Mouse (Mus musculus) embryonic facial prominence, embryonic 11.5 days (tissue): ENCODE measurements at regions not wholly inside any gene's neighbourhood (a gene's known extent, or its start where the extent isn't known, plus 50 kb on each side); places are given as distances from the start of the nearest gene placed in this dataset.

Source experiments
- ATAC-seq: fragments of 200-750 bp; cut with Nextera tagmentation; replicated peaks from 2 replicates; pipeline ENCODE4 v1.8.0; 2017; ENCODE audit warnings: low read depth; ENCODE audit not compliant: insufficient number of reproducible peaks, low FRiP score, low TSS enrichment
- DNase-seq: peaks from one replicate; pipeline ENCODE4 v3.0.0-alpha.2; 2015; ENCODE audit warnings: low spot score
- H3K27ac ChIP-seq: fragments of 300-500 bp; sonication (generic); replicated peaks from 2 replicates; pipeline ENCODE4 v1.5.1; 2014; ENCODE audit warnings: mild to moderate bottlenecking, low read depth, low read length, control low read depth
- H3K27me3 ChIP-seq: fragments of 300-500 bp; sonication (generic); 2 replicates; pipeline ENCODE4 v1.6.1; 2014; ENCODE audit warnings: mild to moderate bottlenecking, low read length, moderate library complexity, mixed read lengths; ENCODE audit not compliant: control insufficient read depth, insufficient read depth
- H3K36me3 ChIP-seq: fragments of 300-500 bp; sonication (generic); replicated peaks from 2 replicates; pipeline ENCODE4 v1.6.1; 2014; ENCODE audit warnings: low read depth, mild to moderate bottlenecking, low read length, moderate library complexity, mixed read lengths; ENCODE audit not compliant: control insufficient read depth, insufficient read depth
- H3K4me1 ChIP-seq: fragments of 300-500 bp; sonication (generic); 2 replicates; pipeline ENCODE4 v1.6.1; 2014; ENCODE audit warnings: low read length, mixed read lengths; ENCODE audit not compliant: control insufficient read depth, insufficient read depth
- H3K4me2 ChIP-seq: fragments of 300-500 bp; sonication (generic); 2 replicates; pipeline ENCODE4 v1.6.1; 2014; ENCODE audit warnings: low read depth, mild to moderate bottlenecking, control low read depth, low read length, moderate library complexity
- H3K4me3 ChIP-seq: fragments of 300-500 bp; sonication (generic); 2 replicates; pipeline ENCODE4 v1.5.1; 2014; ENCODE audit warnings: low read depth, low read length, control low read depth
- H3K9ac ChIP-seq: fragments of 300-500 bp; sonication (generic); replicated peaks from 2 replicates; pipeline ENCODE4 v1.6.1; 2014; ENCODE audit warnings: mild to moderate bottlenecking, control low read depth, low read length
- H3K9me3 ChIP-seq: fragments of 300-500 bp; sonication (generic); replicated peaks from 2 replicates; pipeline ENCODE4 v1.6.1; 2016; ENCODE audit warnings: mild to moderate bottlenecking, low read length, inconsistent platforms, mixed read lengths; ENCODE audit not compliant: control insufficient read depth
- WGBS: fragments of 180-500 bp; shearing (Covaris S2); extraction: QIAGEN DNeasy Blood & Tissue Kit; methylation state at CpG from one replicate; pipeline ENCODE4 v1.1.7; 2014; 5-methylcytosine and 5-hydroxymethylcytosine counted together

DNA sequence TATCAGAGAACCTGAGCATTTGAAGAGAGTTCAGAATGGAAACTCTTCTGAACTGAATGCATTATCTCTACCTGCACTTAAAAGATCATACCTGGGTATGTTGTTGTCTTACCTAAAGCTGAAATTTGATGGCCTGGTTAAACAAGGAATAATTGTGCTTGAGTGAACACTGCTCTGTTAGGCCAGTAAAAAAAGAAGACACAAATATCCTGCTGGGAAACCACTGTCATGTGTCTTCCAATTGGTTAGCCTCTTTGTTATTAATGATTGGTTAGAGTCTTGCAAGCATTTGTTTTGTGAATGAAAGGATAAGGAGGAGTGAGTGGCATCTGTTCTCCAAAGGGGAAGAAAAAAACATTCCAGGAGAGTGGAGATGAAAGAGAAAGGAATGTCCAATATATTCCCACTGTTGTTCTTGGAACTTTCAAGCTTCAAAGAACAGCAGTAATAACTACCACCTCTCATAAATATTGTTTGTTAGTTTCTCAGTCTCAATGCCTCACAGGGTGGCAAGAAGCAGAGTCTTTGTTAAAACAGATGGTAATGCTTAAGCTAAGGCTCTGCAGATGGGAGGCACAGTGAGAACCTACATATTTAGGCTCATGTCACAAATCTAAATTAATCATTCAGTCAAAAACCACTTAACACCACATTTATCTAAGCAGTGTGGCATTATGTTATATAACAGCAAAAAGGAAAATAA lies 165.5 kb downstream of the Dsel start:
- Histone ChIP-seq H3K27ac (no peak overlapping the region), H3K4me1 (no peaks in the 10 kb centered on the region), H3K36me3 (no peaks in the 10 kb centered on the region), H3K9ac (no peak overlapping the region), H3K27me3 (no peaks in the 10 kb centered on the region), H3K9me3 (no peaks in the 10 kb centered on the region), H3K4me2 (no peak overlapping the region), H3K4me3 (no peak overlapping the region)
- DNase-seq (peak; percentile 19), ATAC-seq (peak; percentile 34; the same call in 1 of the 2 replicates)

GRCm38 (mm10) chr1:111660950-111661349 lies 203.8 kb downstream of the Dsel start:
- Histone ChIP-seq H3K9me3 (no peaks in the 10 kb centered on the region), H3K4me3 (no peak overlapping the region), H3K36me3 (no peaks in the 10 kb centered on the region), H3K9ac (no peak overlapping the region), H3K27ac (no peak overlapping the region), H3K4me1 (no peaks in the 10 kb centered on the region), H3K4me2 (no peak overlapping the region), H3K27me3 (no peaks in the 10 kb centered on the region)
- 0 out of 2 replicates have a peak, but pooled peaks have one; percentile 18 for ATAC-seq
- no peak for DNase-seq
- 90% methylated on average over 1 of the region's 1 CpGs for WGBS

- DNase-seq (peak; percentile 79), ATAC-seq (no peak)
- WGBS = 3% methylated on average over 2 of the region's 2 CpGs
Observed at GRCm38 (mm10) chr1:111660099-111660670, 204.5 kb downstream of the Dsel start.

GRCm38 (mm10) chr1:111633860-111634460 lies 230.8 kb downstream of the Dsel start:
- Histone ChIP-seq H3K4me3 (no peak overlapping the region), H3K27ac (no peak overlapping the region), H3K27me3 (no peaks in the 10 kb centered on the region), H3K9me3 (no peaks in the 10 kb centered on the region), H3K4me1 (no peaks in the 10 kb centered on the region), H3K4me2 (no peak overlapping the region), H3K36me3 (no peaks in the 10 kb centered on the region), H3K9ac (no peak overlapping the region)
- 61% methylated on average over 3 of the region's 3 CpGs for WGBS
- no peak; the same call in 1 of the 2 replicates for ATAC-seq
- DNase-seq = peak; percentile 74

More at GRCm38 (mm10) chr1:111660099-111660670, 204.5 kb downstream of the Dsel start:
- H3K27ac ChIP-seq = no peak overlapping the region
- H3K4me2 ChIP-seq = no peak overlapping the region
- no peak overlapping the region for H3K9ac ChIP-seq
- H3K9me3 ChIP-seq = no peaks in the 10 kb centered on the region
- H3K4me3 ChIP-seq = no peak overlapping the region
- no peaks in the 10 kb centered on the region for H3K27me3 ChIP-seq
- no peaks in the 10 kb centered on the region for H3K36me3 ChIP-seq
- no peaks in the 10 kb centered on the region for H3K4me1 ChIP-seq
